Mouse (Mus musculus) cerebellum, adult 2 months (tissue): ENCODE measurements around the gene Fam243. TPM values are rescaled to one million over a fixed set of nuclear protein-coding genes. Genes with fewer than 3 reads are reported as not detected.

ENCODE experiments used
- DNase-seq, 2 experiments: peaks; one replicate each; pipeline ENCODE4 v3.0.0; 2021
- H3K27ac ChIP-seq: fragments of 200-500 bp; 2 replicates; pipeline ENCODE4 v1.5.1; 2012; ENCODE audit warnings: low read length, control low read depth, inconsistent platforms; ENCODE audit not compliant: insufficient read depth
- H3K27me3 ChIP-seq: fragments of 200-500 bp; 2 replicates; pipeline ENCODE4 v1.6.1; 2012; ENCODE audit warnings: inconsistent platforms, mild to moderate bottlenecking, low read length, moderate library complexity; ENCODE audit not compliant: control insufficient read depth, insufficient read depth
- H3K4me1 ChIP-seq: fragments of 200-500 bp; 2 replicates; pipeline ENCODE4 v1.6.1; 2011; ENCODE audit warnings: low read length; ENCODE audit not compliant: control insufficient read depth, insufficient read depth
- H3K4me3 ChIP-seq: fragments of 200-500 bp; replicated peaks from 2 replicates; pipeline ENCODE3; 2011; ENCODE audit warnings: mild to moderate bottlenecking, low read depth, low read length, control low read depth; ENCODE audit not compliant: insufficient read depth
- CTCF ChIP-seq: fragments of 200-500 bp; IDR thresholded peaks from 2 replicates; pipeline ENCODE4 v1.5.1; 2011; ENCODE audit warnings: low read depth, mild to moderate bottlenecking, control low read depth, low read length, moderate library complexity, borderline replicate concordance; ENCODE audit not compliant: insufficient read depth
- POLR2A ChIP-seq: fragments of 200-500 bp; IDR thresholded peaks from 2 replicates; pipeline ENCODE4 v1.6.1; 2011; ENCODE audit warnings: low read length, control low read depth, borderline replicate concordance; ENCODE audit not compliant: insufficient read depth
- WGBS: fragments of 180-500 bp; shearing (Covaris S2); methylation state at CpG from one replicate; pipeline ENCODE4 v1.1.7; 2018; 5-methylcytosine and 5-hydroxymethylcytosine counted together
- polyA plus RNA-seq: library from polyadenylated mRNA; depleted of rRNA; stranded (reverse); fragments of >200 nt; gene quantifications from 2 replicates; pipeline ENCODE4 v1.2.3, GENCODE M21; 2012

Gene Fam243
- polyA plus RNA-seq, 1 experiment, result not detected

DNA sequence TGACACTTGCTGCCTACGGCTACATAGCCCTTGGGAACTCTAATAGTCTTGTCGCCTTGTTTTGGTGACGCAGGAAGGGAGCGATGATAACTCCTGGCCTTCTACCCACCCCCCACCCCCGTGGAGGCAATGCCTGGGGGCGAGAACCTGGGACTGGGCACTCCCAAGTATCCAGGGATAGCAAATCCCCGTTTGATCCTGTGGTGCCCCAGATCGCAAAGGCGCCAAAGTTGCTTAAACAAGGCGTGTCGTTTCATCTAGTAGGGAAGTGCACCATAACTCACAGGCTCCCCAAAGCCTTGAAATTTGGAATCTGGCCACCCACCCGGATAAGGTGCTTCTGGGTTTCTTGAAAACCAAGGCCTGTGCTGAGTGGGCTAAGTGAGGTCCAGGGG, 19.8 kb downstream of the Fam243 start:
- peak in 1 of 2 experiments; percentile 63 for DNase-seq
- 2% methylated on average over 12 of the region's 12 CpGs for WGBS
- no peak for TF ChIP-seq POLR2A
- TF ChIP-seq CTCF, result no peak

DNA sequence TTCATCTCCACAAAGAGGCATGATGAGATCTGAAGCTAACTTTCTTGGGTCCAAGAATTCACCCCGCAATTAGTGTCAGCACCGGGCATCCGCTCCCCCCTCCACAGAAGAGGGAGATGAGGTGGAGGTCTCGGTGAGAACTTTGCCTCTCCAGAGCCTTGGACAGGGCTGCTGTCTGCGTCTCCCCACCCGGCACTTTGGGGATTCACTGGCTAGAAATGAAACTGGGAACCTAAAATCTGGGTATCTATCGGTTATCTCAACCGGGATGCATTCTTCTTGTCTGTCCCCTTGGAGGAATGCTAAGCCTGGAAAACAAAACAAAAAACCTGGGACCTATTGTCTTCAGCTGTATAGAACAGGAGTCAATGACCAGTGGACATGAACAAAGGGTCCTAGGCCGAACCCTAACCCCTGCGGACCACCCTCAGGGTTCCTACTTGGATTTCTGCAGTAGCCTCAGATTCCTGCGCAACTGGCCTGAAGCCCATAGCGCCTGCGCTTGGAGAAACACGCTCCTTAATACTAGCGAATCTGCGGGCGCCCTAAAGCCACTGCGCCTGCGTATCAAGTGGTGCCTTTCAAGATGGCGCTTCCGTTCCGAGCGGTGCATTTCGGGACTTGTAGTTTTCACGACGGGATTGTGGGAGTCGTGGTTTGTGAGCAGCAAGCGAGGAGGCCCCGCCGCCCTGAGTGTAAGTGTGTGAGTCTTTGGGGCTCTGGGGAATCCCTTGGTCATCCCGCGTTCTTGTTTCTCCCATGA, 20.4 kb downstream of the Fam243 start, which contains the start of gene Smim11:
Gene Smim11, plus strand, starts transcription at position 638 of the 763 bp plus-strand sequence.
- H3K4me3 ChIP-seq, result peak within 1 kb of the TSS; percentile 82
- TF ChIP-seq CTCF, result no peak
- peak; percentile 95; the same call in 1 of the 2 replicates for TF ChIP-seq POLR2A
- H3K4me1 ChIP-seq, result peaks cover 6% of the 10 kb centered on the region; the same call in 1 of the 2 replicates
- WGBS, result 5% methylated on average over 32 of the region's 32 CpGs
- H3K27ac ChIP-seq, result peak within 1 kb of the TSS; percentile 69
- DNase-seq, result peak; percentile 96 to 97
- no peaks in the 10 kb centered on the region for H3K27me3 ChIP-seq

More for the DNA sequence above, 19.8 kb downstream of the Fam243 start:
- Histone ChIP-seq H3K4me3 (peak overlapping the region; percentile 82), H3K27me3 (no peaks in the 10 kb centered on the region), H3K4me1 (peaks cover 6% of the 10 kb centered on the region; the same call in 1 of the 2 replicates), H3K27ac (peak overlapping the region; percentile 20; the same call in 1 of the 2 replicates)

DNA sequence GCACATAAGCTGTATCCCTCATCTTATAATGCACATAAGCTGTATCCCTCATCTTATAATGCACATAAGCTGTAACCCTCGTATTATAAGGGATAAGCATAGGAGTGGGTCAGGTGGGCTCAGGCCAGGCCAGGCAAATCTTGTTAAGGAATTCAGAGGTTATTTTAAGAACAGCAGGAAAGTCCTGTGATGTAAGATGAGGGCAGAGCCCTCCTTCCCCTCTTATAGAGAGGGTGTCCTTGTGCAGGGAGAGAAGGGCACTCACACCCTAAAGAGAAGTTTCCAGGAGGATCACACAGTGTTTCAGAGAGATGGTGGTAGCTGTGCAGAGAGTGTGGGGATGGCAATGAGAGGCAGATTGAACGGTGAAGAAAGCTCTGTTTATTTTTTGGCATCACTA, 25.9 kb downstream of the Fam243 start:
- no peak overlapping the region for H3K27ac ChIP-seq
- DNase-seq, result no peak
- H3K4me1 ChIP-seq, result no peaks in the 10 kb centered on the region
- no peak for TF ChIP-seq CTCF
- TF ChIP-seq POLR2A, result no peak
- H3K4me3 ChIP-seq, result no peak overlapping the region
- H3K27me3 ChIP-seq, result no peaks in the 10 kb centered on the region
- 63% methylated on average over 2 of the region's 2 CpGs for WGBS

DNA sequence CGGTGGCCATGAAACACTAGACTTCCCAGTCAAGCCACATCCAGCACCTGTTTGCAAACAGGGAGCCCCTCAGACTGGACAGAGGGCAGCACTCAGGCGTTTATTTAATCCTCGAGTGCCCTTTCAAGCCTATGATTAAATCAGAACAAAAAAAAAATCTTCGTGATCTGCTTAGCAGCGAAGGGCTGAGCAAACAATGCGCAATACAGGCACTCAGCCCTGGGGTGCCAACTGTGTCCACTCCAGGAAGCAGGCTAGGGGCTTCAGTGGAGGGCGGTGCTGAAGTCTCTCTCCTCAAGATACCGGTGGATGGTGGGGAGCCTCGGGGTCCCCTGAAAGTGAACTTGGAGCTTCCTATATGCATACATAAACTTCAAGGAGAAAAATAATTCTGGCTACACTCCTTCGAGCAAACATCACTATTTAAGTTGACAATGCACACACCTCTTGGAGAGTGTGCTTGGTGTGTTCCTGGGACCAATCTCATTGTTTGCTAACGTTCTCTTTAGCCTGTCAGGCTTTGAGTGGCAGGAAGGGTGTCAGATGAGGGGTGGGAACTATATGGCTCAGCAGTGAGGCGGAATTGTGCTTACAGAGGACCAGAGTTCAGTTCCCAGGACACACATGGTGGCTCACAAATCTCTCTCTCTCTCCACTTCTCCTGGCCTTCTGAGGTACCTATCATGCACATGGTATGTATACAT, 26.8 kb downstream of the Fam243 start:
- 34% methylated on average over 12 of the region's 12 CpGs for WGBS
- H3K4me1 ChIP-seq, result no peaks in the 10 kb centered on the region
- H3K27ac ChIP-seq, result no peak overlapping the region
- H3K27me3 ChIP-seq, result no peaks in the 10 kb centered on the region
- DNase-seq, result no peak
- no peak overlapping the region for H3K4me3 ChIP-seq
- TF ChIP-seq CTCF, result no peak
- TF ChIP-seq POLR2A, result no peak

DNA sequence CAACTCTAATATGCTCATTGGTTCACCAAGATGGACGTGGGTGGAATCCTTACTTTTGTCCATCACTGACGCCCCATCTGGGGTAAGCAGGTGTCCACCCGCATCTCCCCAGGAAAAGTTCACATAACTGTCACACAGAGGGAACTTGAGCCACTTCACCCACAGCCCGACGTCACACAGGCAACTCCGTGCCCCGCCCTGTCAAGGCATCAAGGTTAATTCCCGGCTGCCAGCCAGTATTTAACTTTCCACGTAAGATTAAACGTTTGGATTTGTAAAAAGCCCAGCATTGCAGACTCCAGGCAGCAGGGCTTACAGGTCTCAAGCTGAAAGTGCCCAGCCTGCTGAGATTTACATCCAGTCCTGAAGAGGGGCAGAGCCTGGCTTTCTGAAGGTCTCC, 29.1 kb downstream of the Fam243 start, which contains the start of gene Kcne2:
Gene Kcne2, plus strand, starts transcription at position 289 of the 400 bp plus-strand sequence.
- H3K4me1 ChIP-seq, result no peaks in the 10 kb centered on the region
- no peak for TF ChIP-seq POLR2A
- no peak for TF ChIP-seq CTCF
- DNase-seq, result no peak
- H3K27me3 ChIP-seq, result no peaks in the 10 kb centered on the region
- WGBS, result 68% methylated on average over 10 of the region's 10 CpGs
- H3K27ac ChIP-seq, result no peak within 1 kb of the TSS
- no peak within 1 kb of the TSS for H3K4me3 ChIP-seq

DNA sequence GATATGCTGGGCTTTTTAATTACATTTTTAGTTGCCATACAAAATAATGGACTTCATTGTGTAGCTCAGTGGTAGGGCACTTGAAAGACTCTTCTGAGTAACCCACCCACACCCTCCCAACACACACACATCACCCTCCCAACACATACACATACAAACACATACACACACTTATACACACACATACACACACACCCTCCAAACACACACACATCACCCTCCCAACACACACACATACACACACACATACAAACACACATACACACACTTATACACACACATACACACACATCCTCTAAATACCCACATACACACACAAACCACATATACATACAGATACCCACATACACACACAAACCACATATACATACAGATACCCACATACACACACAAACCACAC, 31.2 kb downstream of the Fam243 start:
- no peak overlapping the region for H3K27ac ChIP-seq
- no peaks in the 10 kb centered on the region for H3K27me3 ChIP-seq
- H3K4me3 ChIP-seq, result no peak overlapping the region
- H3K4me1 ChIP-seq, result no peaks in the 10 kb centered on the region
- no peak for DNase-seq
- no peak for TF ChIP-seq POLR2A
- no peak for TF ChIP-seq CTCF

DNA sequence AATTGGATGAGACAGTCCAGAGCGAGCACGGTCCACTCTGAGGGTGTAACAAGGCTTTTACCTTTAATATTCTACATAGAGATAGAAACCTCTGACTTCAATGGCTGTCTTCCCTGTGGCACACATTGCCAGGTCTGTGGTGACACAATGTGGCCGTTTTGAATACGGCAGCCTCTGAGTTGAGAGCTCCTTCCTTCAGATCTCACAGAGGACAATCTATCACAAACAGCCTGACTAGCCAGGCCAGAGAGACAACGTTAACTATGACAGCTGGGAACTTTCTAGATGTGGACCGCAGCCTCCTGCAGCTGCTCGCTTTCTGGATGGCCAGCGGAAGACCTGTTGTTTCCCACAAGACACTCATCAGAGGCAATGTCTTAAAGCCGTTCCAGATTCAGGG, 32.5 kb downstream of the Fam243 start:
- no peak overlapping the region for H3K4me3 ChIP-seq
- no peak overlapping the region for H3K27ac ChIP-seq
- 79% methylated on average over 9 of the region's 9 CpGs for WGBS
- DNase-seq, result no peak
- H3K27me3 ChIP-seq, result no peaks in the 10 kb centered on the region
- no peaks in the 10 kb centered on the region for H3K4me1 ChIP-seq
- TF ChIP-seq POLR2A (no peak), CTCF (peak; percentile 37; the same call in 1 of the 2 replicates)
